Mouse (Mus musculus) midbrain, postnatal 0 days (tissue): ENCODE measurements around the gene Mxra7. TPM values are rescaled to one million over a fixed set of nuclear protein-coding genes. Genes with fewer than 3 reads are reported as not detected.

Source experiments
- ATAC-seq: fragments of 200-750 bp; cut with Nextera tagmentation; 2 replicates; pipeline ENCODE4 v1.8.0; 2017; ENCODE audit warnings: moderate number of reproducible peaks, mild to moderate bottlenecking, moderate TSS enrichment, moderate library complexity; ENCODE audit not compliant: low FRiP score
- DNase-seq: peaks from one replicate; pipeline ENCODE4 v3.0.0-alpha.2; 2015; ENCODE audit warnings: low spot score
- H3K27ac ChIP-seq: fragments of 300-500 bp; sonication (generic); 2 replicates; pipeline ENCODE4 v1.5.1; 2014; ENCODE audit warnings: low read depth, mild to moderate bottlenecking, low read length, mixed read lengths
- H3K27me3 ChIP-seq: fragments of 300-500 bp; sonication (generic); 2 replicates; pipeline ENCODE4 v1.6.1; 2014; ENCODE audit warnings: low read length, control low read depth, mixed read lengths; ENCODE audit not compliant: insufficient read depth
- H3K36me3 ChIP-seq: fragments of 300-500 bp; sonication (generic); 2 replicates; pipeline ENCODE4 v1.6.1; 2014; ENCODE audit warnings: low read length, control low read depth, mixed read lengths; ENCODE audit not compliant: insufficient read depth
- H3K4me1 ChIP-seq: fragments of 300-500 bp; sonication (generic); 2 replicates; pipeline ENCODE4 v1.6.1; 2014; ENCODE audit warnings: mild to moderate bottlenecking, control low read depth, antibody characterized with exemption, low read length, mixed read lengths; ENCODE audit not compliant: insufficient read depth
- H3K4me2 ChIP-seq: fragments of 300-500 bp; sonication (generic); 2 replicates; pipeline ENCODE4 v1.6.1; 2014; ENCODE audit warnings: low read depth, mild to moderate bottlenecking, low read length, mixed read lengths; ENCODE audit not compliant: poor library complexity, severe bottlenecking
- H3K4me3 ChIP-seq: fragments of 300-500 bp; sonication (generic); 2 replicates; pipeline ENCODE4 v1.5.1; 2014; ENCODE audit warnings: low read depth, mild to moderate bottlenecking, low read length, moderate library complexity
- H3K9ac ChIP-seq: fragments of 300-500 bp; sonication (generic); replicated peaks from 2 replicates; pipeline ENCODE4 v1.6.1; 2014; ENCODE audit warnings: mild to moderate bottlenecking, low read length, moderate library complexity, mixed read lengths; ENCODE audit not compliant: poor library complexity, severe bottlenecking
- H3K9me3 ChIP-seq: fragments of 300-500 bp; sonication (generic); 2 replicates; pipeline ENCODE4 v1.6.1; 2016; ENCODE audit warnings: low read length, control low read depth
- CTCF ChIP-seq: IDR thresholded peaks from 2 replicates; pipeline ENCODE4 v1.5.1; 2016; ENCODE audit warnings: antibody characterized with exemption, mild to moderate bottlenecking
- WGBS: fragments of 180-500 bp; shearing (Covaris S2); extraction: QIAGEN DNeasy Blood & Tissue Kit; methylation state at CpG from one replicate; pipeline ENCODE4 v1.1.7; 2014; 5-methylcytosine and 5-hydroxymethylcytosine counted together
- polyA plus RNA-seq: library from polyadenylated mRNA; unstranded; fragments of >200 nt; fragmentation: Nextera tagmentation; extraction: Ambion mirVana; gene quantifications from 2 replicates; pipeline ENCODE4 v1.2.1, GENCODE M21; 2015
- total RNA-seq: library from RNA; depleted of rRNA; stranded (reverse); fragments of >200 nt; gene quantifications from 2 replicates; pipeline ENCODE4 v1.2.3, GENCODE M21; 2014

The Mxra7 gene
- total and polyA plus RNA-seq, 2 experiments from 2014 or later, result 23.3 to 32.1 TPM

DNA sequence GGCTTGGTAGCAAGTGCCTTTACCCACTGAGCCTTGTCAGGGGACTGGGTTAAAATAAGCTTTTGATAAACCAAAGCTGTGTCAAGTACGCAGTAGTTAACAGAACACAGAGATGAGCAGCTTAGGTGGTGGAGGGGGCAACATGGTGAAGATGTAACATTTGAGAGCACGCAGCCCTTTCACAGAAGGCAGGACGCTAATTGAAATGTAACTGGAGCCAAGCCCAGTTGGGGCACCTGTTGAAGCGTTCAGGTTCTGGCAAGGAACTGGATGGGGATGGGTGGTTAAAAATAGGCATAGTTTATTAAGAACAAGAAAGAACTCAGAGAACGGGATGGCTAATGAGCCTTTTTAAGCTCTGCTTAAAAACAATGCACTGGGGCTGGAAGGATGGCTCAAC is 28.5 kb downstream of the Mxra7 start:
- no peak for TF ChIP-seq CTCF
- Histone ChIP-seq H3K27ac (no peak overlapping the region), H3K4me2 (no peak overlapping the region), H3K4me3 (no peak overlapping the region), H3K36me3 (no peaks in the 10 kb centered on the region), H3K27me3 (no peaks in the 10 kb centered on the region), H3K9me3 (no peaks in the 10 kb centered on the region), H3K9ac (no peak overlapping the region), H3K4me1 (no peaks in the 10 kb centered on the region)
- DNase-seq (no peak), ATAC-seq (no peak)
- WGBS, result 87% methylated on average over 5 of the region's 5 CpGs

DNA sequence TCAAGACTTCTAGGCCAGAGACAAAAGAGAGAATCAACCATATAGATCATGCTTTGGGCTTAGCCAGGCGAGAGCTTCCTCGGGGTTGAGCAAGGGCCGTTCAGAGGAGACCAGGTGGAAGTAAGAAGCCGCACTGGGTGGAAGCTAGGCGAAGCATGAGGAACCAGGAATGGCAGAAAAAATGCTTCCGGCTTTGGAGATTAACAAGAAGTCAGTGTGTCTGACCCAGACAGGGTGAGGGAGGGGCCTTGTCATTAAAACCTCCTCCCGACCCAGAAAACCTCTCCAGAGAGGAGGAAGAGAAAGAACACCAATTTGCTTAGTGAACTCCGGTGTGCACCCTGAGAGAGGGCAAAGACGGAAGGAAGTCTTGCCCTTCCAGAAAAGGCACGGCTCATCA is 43.6 kb downstream of the Mxra7 start:
- WGBS, result 91% methylated on average over 10 of the region's 10 CpGs
- Histone ChIP-seq H3K9me3 (no peaks in the 10 kb centered on the region), H3K4me3 (no peak overlapping the region), H3K4me2 (no peak overlapping the region), H3K9ac (no peak overlapping the region), H3K27ac (no peak overlapping the region), H3K4me1 (no peaks in the 10 kb centered on the region), H3K36me3 (no peaks in the 10 kb centered on the region), H3K27me3 (no peaks in the 10 kb centered on the region)
- no peak for ATAC-seq
- no peak for TF ChIP-seq CTCF
- DNase-seq, result no peak

DNA sequence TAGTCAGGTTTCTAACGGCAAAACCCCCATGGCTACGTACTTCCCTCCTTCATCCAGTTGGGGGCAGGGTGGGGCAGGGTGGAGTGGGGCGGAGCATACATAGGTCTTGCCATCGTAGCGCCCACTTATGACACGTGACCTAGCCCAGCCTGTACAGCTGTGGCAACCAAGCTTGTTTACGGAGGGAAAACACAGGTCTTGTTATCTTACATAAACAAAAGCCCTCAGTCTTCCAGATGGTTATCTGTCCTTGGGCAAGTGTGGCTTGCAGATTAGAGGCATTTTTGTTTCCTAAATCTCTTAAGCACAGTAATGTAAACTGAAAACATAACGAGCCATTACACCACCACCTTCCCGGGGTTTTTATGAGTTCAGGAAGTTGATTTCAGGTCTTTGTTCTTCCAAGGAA is 45.1 kb downstream of the Mxra7 start:
- ATAC-seq (no peak), DNase-seq (no peak)
- no peak for TF ChIP-seq CTCF
- Histone ChIP-seq H3K9ac (no peak overlapping the region), H3K4me2 (no peak overlapping the region), H3K4me3 (no peak overlapping the region), H3K4me1 (no peaks in the 10 kb centered on the region), H3K27ac (no peak overlapping the region), H3K9me3 (no peaks in the 10 kb centered on the region), H3K27me3 (no peaks in the 10 kb centered on the region), H3K36me3 (no peaks in the 10 kb centered on the region)
- WGBS, result 82% methylated on average over 9 of the region's 9 CpGs

DNA sequence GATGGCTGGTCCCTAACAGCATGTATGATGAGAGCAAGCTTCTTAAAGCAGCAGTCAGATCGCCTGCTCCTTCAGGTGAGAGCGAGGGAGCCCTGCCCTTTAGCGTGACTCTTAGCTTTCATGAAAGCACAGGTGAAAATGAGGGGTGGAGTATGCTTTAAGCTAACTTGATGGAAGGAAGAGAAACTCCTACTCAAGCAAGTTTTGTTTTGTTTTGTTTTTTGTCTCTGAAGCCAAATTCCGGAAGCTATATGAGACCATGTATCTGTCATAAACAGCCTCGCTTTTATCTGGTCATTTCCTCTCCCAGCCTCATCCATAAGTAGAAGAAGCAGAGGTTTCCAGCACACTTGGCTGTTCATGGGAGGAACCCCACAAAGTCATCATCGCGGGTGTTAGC is 52.4 kb downstream of the Mxra7 start, which contains the start of gene St6galnac1:
St6galnac1 (minus strand) TSS at position 101 of the 400 bp plus-strand sequence.
- WGBS, result 91% methylated on average over 7 of the region's 7 CpGs
- H3K27me3 ChIP-seq, result no peaks in the 10 kb centered on the region
- no peak within 1 kb of the TSS for H3K4me3 ChIP-seq
- ATAC-seq (no peak), DNase-seq (no peak)
- H3K36me3 ChIP-seq, result no peaks in the 10 kb centered on the region
- H3K9ac ChIP-seq, result no peak within 1 kb of the TSS
- no peaks in the 10 kb centered on the region for H3K9me3 ChIP-seq
- TF ChIP-seq CTCF, result no peak
- no peaks in the 10 kb centered on the region for H3K4me1 ChIP-seq
- H3K27ac ChIP-seq, result no peak within 1 kb of the TSS
- H3K4me2 ChIP-seq, result no peak within 1 kb of the TSS

DNA sequence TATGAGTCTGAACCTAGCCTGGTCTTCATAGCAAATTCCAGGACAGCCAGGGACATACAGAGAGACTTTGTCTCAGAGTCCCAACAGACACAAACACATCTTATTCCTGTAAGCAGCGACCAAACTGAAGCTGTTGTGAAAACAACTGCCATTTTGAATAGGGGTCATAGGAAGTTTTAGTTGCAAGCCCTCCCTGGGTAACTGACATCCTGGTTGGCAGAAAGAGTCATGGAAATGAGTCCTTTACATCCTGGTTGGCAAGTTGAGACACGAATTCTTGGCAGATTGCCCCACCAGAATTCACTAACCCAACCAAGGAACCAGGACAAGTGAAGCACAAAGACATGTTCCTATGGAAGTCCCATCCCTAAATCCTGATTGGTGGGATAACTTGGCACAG is 54.6 kb downstream of the Mxra7 start:
- Histone ChIP-seq H3K36me3 (no peaks in the 10 kb centered on the region), H3K9ac (no peak overlapping the region), H3K27ac (no peak overlapping the region), H3K4me3 (no peak overlapping the region), H3K9me3 (no peaks in the 10 kb centered on the region), H3K4me1 (no peaks in the 10 kb centered on the region), H3K4me2 (no peak overlapping the region), H3K27me3 (no peaks in the 10 kb centered on the region)
- DNase-seq (no peak), ATAC-seq (no peak)
- TF ChIP-seq CTCF, result no peak
- 59% methylated on average over 2 of the region's 2 CpGs for WGBS

DNA sequence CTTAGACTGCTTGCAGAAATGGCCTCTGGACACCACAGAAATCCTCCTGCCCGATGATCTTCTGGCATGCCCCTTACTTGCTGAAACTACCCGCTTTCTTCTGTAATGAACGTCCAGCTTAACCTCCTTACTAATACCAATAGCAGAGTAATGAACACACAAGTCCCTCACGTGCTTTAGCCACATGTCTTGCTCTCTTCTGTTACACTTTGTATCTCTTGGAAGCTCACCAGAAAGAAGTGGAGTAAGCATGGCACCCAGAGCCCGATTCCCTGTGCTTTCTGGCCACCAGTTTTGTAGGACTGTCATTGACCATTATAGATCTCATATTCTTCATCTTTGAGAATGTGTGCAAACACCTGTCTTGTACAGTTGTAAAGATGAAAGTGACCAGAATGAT is 58.0 kb downstream of the Mxra7 start:
- Histone ChIP-seq H3K27ac (no peak overlapping the region), H3K27me3 (no peaks in the 10 kb centered on the region), H3K36me3 (no peaks in the 10 kb centered on the region), H3K4me1 (no peaks in the 10 kb centered on the region), H3K9ac (no peak overlapping the region), H3K9me3 (no peaks in the 10 kb centered on the region), H3K4me3 (no peak overlapping the region), H3K4me2 (no peak overlapping the region)
- 84% methylated on average over 5 of the region's 5 CpGs for WGBS
- DNase-seq (no peak), ATAC-seq (no peak)
- TF ChIP-seq CTCF, result no peak
